Comparison of ENCODE assay signal across 8 mouse cellular contexts in genomic region chr2:59889699-59890098, GRCm38 (mm10).
"Had no signal": no experiment of that assay in that cellular context is flagged by ENCODE, and none has a peak within 500 bp of the region (broad histone marks: within the 10 kb centered on the region; RNA-seq: fewer than 3 reads in every experiment).

No protein-coding gene starts in this region.

- ATAC-seq: liver, embryonic 12.5 days; midbrain, embryonic 13.5 days had no signal

- DNase-seq: kidney, adult 18-20 months; kidney, postnatal 10 days; kidney, postnatal 4 days; right cerebral cortex, postnatal 14 days; thymus, adult 2 months; thymus, postnatal 25 days had no signal
